Mouse (Mus musculus): ENCODE results near the gene Amn1. TPM values are rescaled to one million over a fixed set of nuclear protein-coding genes. Genes with fewer than 3 reads are reported as not detected.

Amn1 gene
- polyA plus RNA-seq, 1 experiment from 2014 or later = 21.9 TPM

DNA sequence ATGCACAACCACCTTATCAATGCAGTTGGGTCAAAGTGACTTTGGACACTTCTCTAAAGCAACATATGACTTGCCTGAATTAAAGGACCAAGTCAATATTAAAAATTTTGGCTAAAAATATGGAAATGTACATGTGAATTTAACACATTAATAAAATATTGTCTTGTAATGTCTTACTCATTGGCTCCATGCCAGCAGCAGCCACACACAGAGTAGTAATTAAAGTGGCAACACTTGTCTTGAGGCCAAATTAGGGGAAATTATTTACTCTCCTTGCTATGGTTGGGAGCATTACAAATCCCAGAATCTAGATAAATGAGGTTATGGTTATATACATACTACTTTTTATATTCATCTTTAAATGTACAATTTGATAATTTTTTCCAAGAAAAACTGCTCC lies 71.5 kb downstream of the Amn1 start:
- in situ Hi-C loops (cut with MboI; ENCODE audit: low pct_unique_long_range_greater_than_20kb) = loop anchor here (5.0 to 10.0 kb wide), 3 partner anchors 60 to 172 kb away; partner anchors contain the start of gene Sinhcaf
- POLR2A ChIA-PET = no interaction called here
- TF ChIP-seq CTCF (IDR thresholded peaks at IDR 0.05) = no peak
- CTCF ChIA-PET = interaction anchor here (0.7 to 1.4 kb wide), 2 partner anchors 9 to 15 kb away, joined by 3 read pairs; no protein-coding TSS in a partner anchor
- H3K27me3 ChIP-seq = peaks cover 11% of the 10 kb centered on the region
- no peak for DNase-seq (ENCODE audit: low read depth, low spot score)
- ATAC-seq = no peak

DNA sequence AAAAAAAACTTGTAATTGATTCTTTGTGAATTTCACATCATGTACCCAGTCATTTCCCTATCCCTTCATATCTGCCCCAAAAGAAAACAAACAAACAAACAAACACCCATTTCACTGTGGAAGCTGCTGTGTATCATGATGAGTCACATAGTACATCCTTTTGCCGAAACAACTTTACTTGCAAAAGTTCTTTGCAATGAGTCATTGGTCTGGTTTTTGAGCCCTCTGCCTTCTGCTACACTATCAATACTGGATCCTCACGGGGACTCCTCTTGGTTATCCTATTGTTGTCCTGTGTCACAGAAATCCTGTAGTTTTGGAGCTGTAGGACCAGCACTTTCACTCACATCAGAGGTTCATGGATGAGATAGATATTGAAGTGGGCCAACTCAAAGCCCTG lies 79.6 kb downstream of the Amn1 start:
- ChIA-PET POLR2A (interaction anchor here (0.6 kb wide), 1 partner anchor 247 kb away, joined by 4 read pairs; no protein-coding TSS in a partner anchor), CTCF (interaction anchor here (0.8 to 0.9 kb wide), 3 partner anchors 9 to 403 kb away, joined by 3 to 4 read pairs (median 3); no protein-coding TSS in a partner anchor)
- no peaks in the 10 kb centered on the region for H3K27me3 ChIP-seq
- in situ Hi-C loops (cut with MboI; ENCODE audit: low pct_unique_long_range_greater_than_20kb) = no loop called here
- DNase-seq (ENCODE audit: low read depth, low spot score) (no peak), ATAC-seq (peak; percentile 69)
- TF ChIP-seq CTCF (IDR thresholded peaks at IDR 0.05) = no peak

DNA sequence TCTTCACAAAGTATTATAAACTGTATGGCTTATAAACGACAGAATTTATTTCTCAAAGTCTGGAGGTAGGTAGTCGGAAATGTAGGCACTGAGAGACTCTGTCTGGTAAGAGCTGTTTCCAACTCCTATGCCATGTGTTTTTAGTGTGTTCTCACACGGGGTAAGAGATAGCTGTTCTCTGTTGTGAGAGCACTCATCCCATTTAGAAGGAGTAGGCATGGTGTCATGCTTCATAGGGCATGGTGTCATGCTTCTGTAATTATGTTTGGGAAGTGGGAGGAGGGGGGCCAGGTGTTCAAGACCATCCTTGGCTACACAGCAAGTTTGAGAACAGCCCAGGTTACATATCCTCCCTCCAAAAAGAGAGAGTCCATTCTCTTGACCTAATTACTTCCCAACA lies 80.9 kb downstream of the Amn1 start:
- DNase-seq (ENCODE audit: low read depth, low spot score) (no peak), ATAC-seq (no peak)
- no peaks in the 10 kb centered on the region for H3K27me3 ChIP-seq
- in situ Hi-C loops (cut with MboI; ENCODE audit: low pct_unique_long_range_greater_than_20kb) = no loop called here
- CTCF ChIA-PET = interaction anchor here (0.9 to 1.2 kb wide), 2 partner anchors 9 to 11 kb away, joined by 3 read pairs; no protein-coding TSS in a partner anchor
- POLR2A ChIA-PET = no interaction called here
- TF ChIP-seq CTCF (IDR thresholded peaks at IDR 0.05) = no peak

Other genes with a start within 250 kb of the Amn1 start
- gene Sinhcaf, start 242.2 kb downstream of the Amn1 start, polyA plus RNA-seq (2021) = 72.4 TPM
- gene Dennd5b, start 87.0 kb downstream of the Amn1 start, polyA plus RNA-seq (2021) = 6.4 TPM
- not detected for gene Gm10203, start 58.5 kb downstream of the Amn1 start, polyA plus RNA-seq (2021)
- 13.5 TPM for gene Etfbkmt, start 48.9 kb downstream of the Amn1 start, polyA plus RNA-seq (2021)
- 28.9 TPM for gene Resf1, start 120.7 kb upstream of the Amn1 start, polyA plus RNA-seq (2021)
- gene Bicd1, start 220.2 kb upstream of the Amn1 start, polyA plus RNA-seq (2021) = 10.6 TPM

All from Patski (cell line).